Mouse (Mus musculus) embryonic facial prominence, embryonic 11.5 days (tissue): ENCODE results near the gene 4930455H04Rik. TPM values are rescaled to one million over a fixed set of nuclear protein-coding genes. Genes with fewer than 3 reads are reported as not detected.

ENCODE experiments used
- ATAC-seq: fragments of 200-750 bp; cut with Nextera tagmentation; replicated peaks from 2 replicates; pipeline ENCODE4 v1.8.0; 2017; ENCODE audit warnings: low read depth; ENCODE audit not compliant: insufficient number of reproducible peaks, low FRiP score, low TSS enrichment
- DNase-seq: peaks from one replicate; pipeline ENCODE4 v3.0.0-alpha.2; 2015; ENCODE audit warnings: low spot score
- H3K27ac ChIP-seq: fragments of 300-500 bp; sonication (generic); replicated peaks from 2 replicates; pipeline ENCODE4 v1.5.1; 2014; ENCODE audit warnings: mild to moderate bottlenecking, low read depth, low read length, control low read depth
- H3K27me3 ChIP-seq: fragments of 300-500 bp; sonication (generic); 2 replicates; pipeline ENCODE4 v1.6.1; 2014; ENCODE audit warnings: mild to moderate bottlenecking, low read length, moderate library complexity, mixed read lengths; ENCODE audit not compliant: control insufficient read depth, insufficient read depth
- H3K36me3 ChIP-seq: fragments of 300-500 bp; sonication (generic); replicated peaks from 2 replicates; pipeline ENCODE4 v1.6.1; 2014; ENCODE audit warnings: low read depth, mild to moderate bottlenecking, low read length, moderate library complexity, mixed read lengths; ENCODE audit not compliant: control insufficient read depth, insufficient read depth
- H3K4me1 ChIP-seq: fragments of 300-500 bp; sonication (generic); 2 replicates; pipeline ENCODE4 v1.6.1; 2014; ENCODE audit warnings: low read length, mixed read lengths; ENCODE audit not compliant: control insufficient read depth, insufficient read depth
- H3K4me2 ChIP-seq: fragments of 300-500 bp; sonication (generic); 2 replicates; pipeline ENCODE4 v1.6.1; 2014; ENCODE audit warnings: low read depth, mild to moderate bottlenecking, control low read depth, low read length, moderate library complexity
- H3K4me3 ChIP-seq: fragments of 300-500 bp; sonication (generic); 2 replicates; pipeline ENCODE4 v1.5.1; 2014; ENCODE audit warnings: low read depth, low read length, control low read depth
- H3K9ac ChIP-seq: fragments of 300-500 bp; sonication (generic); replicated peaks from 2 replicates; pipeline ENCODE4 v1.6.1; 2014; ENCODE audit warnings: mild to moderate bottlenecking, control low read depth, low read length
- H3K9me3 ChIP-seq: fragments of 300-500 bp; sonication (generic); replicated peaks from 2 replicates; pipeline ENCODE4 v1.6.1; 2016; ENCODE audit warnings: mild to moderate bottlenecking, low read length, inconsistent platforms, mixed read lengths; ENCODE audit not compliant: control insufficient read depth
- WGBS: fragments of 180-500 bp; shearing (Covaris S2); extraction: QIAGEN DNeasy Blood & Tissue Kit; methylation state at CpG from one replicate; pipeline ENCODE4 v1.1.7; 2014; 5-methylcytosine and 5-hydroxymethylcytosine counted together
- polyA plus RNA-seq: library from polyadenylated mRNA; unstranded; fragments of >200 nt; fragmentation: Nextera tagmentation; extraction: Ambion mirVana; gene quantifications from 2 replicates; pipeline ENCODE4 v1.2.1, GENCODE M21; 2014

Gene 4930455H04Rik
- polyA plus RNA-seq, 1 experiment from 2014 or later: not detected

GRCm38 (mm10) chr3:116960414-116960813 lies 7.7 kb upstream of the 4930455H04Rik start:
- 73% methylated on average over 2 of the region's 2 CpGs for WGBS
- DNase-seq: no peak
- no peak for ATAC-seq

DNA sequence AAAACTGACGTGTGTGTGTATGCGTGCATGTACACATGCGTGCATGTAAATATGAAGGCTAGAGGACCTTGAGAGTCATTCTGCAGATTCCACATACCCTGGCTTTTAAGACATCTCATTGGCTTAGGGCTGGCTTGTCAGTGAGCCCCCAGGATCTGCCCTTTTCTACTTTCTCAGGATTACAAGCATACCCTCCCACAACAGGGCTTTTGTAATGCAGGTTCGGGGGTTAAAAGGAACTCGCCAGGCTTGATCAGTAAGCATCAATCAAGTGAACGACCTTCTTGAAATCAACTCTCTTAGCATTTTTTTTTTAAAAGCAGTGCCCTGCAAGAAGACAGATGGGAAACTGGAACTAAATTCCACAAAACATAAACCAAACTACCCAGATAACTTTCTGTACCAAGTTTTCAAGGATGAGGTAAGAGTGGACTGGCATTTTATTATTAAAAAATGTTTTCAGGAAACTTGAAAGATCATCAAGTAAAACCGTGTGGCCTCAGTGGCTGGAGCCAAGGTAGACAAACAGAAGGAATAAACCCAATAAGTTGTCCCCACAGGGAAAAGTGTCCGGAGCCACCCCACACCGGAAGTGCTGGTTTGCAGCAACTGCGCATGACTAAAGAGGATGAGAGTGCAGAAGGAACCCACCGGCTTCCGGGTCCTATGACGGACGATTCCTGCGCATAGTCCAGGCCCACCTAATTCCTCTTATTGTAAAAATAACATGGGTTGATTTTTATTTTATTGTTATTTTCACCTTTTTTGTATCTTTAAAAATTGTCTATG lies 6.5 kb upstream of the 4930455H04Rik start:
- H3K27ac ChIP-seq: no peak overlapping the region
- H3K4me3 ChIP-seq: no peak overlapping the region
- no peaks in the 10 kb centered on the region for H3K4me1 ChIP-seq
- ATAC-seq (no peak), DNase-seq (no peak)
- no peaks in the 10 kb centered on the region for H3K36me3 ChIP-seq
- H3K27me3 ChIP-seq: no peaks in the 10 kb centered on the region
- no peak overlapping the region for H3K9ac ChIP-seq
- WGBS: 71% methylated on average over 15 of the region's 15 CpGs
- no peak overlapping the region for H3K4me2 ChIP-seq
- no peaks in the 10 kb centered on the region for H3K9me3 ChIP-seq

More at GRCm38 (mm10) chr3:116960414-116960813, 7.7 kb upstream of the 4930455H04Rik start:
- no peaks in the 10 kb centered on the region for H3K9me3 ChIP-seq
- no peaks in the 10 kb centered on the region for H3K4me1 ChIP-seq
- H3K27ac ChIP-seq: no peak overlapping the region
- no peak overlapping the region for H3K9ac ChIP-seq
- no peak overlapping the region for H3K4me3 ChIP-seq
- H3K36me3 ChIP-seq: no peaks in the 10 kb centered on the region
- no peak overlapping the region for H3K4me2 ChIP-seq
- H3K27me3 ChIP-seq: no peaks in the 10 kb centered on the region

DNA sequence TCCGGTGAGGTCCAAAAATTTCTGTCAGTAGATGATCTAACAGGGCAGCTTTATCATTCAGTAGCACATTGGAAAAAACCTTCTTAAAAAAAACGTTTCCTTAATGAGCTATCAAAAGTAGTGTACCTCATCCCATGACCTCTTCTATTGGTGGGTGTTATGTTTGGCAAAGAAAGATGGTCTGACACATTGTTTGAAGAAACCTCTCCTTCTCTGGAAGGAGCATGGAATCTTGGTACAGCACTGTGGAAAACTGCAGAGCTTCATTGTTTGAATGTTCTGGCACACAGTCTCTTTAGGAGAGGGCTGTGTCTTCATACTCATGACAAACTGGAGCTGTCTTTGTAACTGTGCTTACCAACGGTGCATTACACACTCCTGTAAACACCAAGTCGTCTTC lies 4.9 kb upstream of the 4930455H04Rik start:
- DNase-seq (no peak), ATAC-seq (no peak)
- Histone ChIP-seq H3K27me3 (no peaks in the 10 kb centered on the region), H3K4me1 (no peaks in the 10 kb centered on the region), H3K4me3 (no peak overlapping the region), H3K4me2 (no peak overlapping the region), H3K36me3 (no peaks in the 10 kb centered on the region), H3K27ac (no peak overlapping the region), H3K9me3 (no peaks in the 10 kb centered on the region), H3K9ac (no peak overlapping the region)
- 71% methylated on average over 4 of the region's 4 CpGs for whole genome bisulfite sequencing

GRCm38 (mm10) chr3:116964426-116964825 lies 3.6 kb upstream of the 4930455H04Rik start:
- Histone ChIP-seq H3K9ac (no peak overlapping the region), H3K27me3 (no peaks in the 10 kb centered on the region), H3K36me3 (no peaks in the 10 kb centered on the region), H3K9me3 (no peaks in the 10 kb centered on the region), H3K4me2 (no peak overlapping the region), H3K4me3 (no peak overlapping the region), H3K4me1 (no peaks in the 10 kb centered on the region), H3K27ac (no peak overlapping the region)
- no peak for ATAC-seq
- DNase-seq: no peak
- 93% methylated on average over 9 of the region's 9 CpGs for WGBS

DNA sequence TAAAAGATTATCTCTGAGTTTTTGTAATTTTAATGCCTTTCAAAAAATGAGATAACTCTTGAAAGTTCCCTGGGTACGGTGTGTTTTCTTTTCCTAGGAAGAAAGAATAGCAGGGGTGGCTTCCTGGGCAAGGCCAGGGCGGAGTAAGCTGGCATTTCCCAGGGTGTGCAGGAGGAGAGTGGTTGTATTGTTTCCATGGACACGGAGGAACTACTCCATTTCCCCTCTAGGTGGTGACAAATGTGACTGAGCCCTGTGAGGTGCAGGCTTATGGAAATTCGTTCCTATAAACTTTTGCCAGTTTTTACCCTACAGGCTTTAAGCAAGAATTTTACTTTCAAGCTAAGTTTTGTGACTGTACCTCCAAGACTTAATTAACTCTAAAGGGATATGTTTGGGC lies 1.8 kb upstream of the 4930455H04Rik start:
- Histone ChIP-seq H3K36me3 (no peaks in the 10 kb centered on the region), H3K9ac (no peak overlapping the region), H3K4me2 (no peak overlapping the region), H3K27ac (no peak overlapping the region), H3K27me3 (no peaks in the 10 kb centered on the region), H3K4me1 (no peaks in the 10 kb centered on the region), H3K9me3 (no peaks in the 10 kb centered on the region), H3K4me3 (no peak overlapping the region)
- whole genome bisulfite sequencing: 24% methylated on average over 4 of the region's 4 CpGs
- ATAC-seq (0 out of 2 replicates have a peak, but pooled peaks have one; percentile 51), DNase-seq (peak; percentile 67)

- Histone ChIP-seq H3K27ac (no peak overlapping the region), H3K4me1 (no peaks in the 10 kb centered on the region), H3K27me3 (no peaks in the 10 kb centered on the region), H3K36me3 (no peaks in the 10 kb centered on the region), H3K9ac (no peak overlapping the region), H3K4me2 (no peak overlapping the region), H3K4me3 (no peak overlapping the region), H3K9me3 (no peaks in the 10 kb centered on the region)
- ATAC-seq (no peak), DNase-seq (no peak)
- 53% methylated on average over 6 of the region's 6 CpGs for WGBS
Measured at GRCm38 (mm10) chr3:116966800-116967199, 1.3 kb upstream of the 4930455H04Rik start.

GRCm38 (mm10) chr3:116967436-116967835 lies 631 bp upstream of the 4930455H04Rik start:
- DNase-seq (no peak), ATAC-seq (no peak)
- Histone ChIP-seq H3K4me3 (no peak overlapping the region), H3K27ac (no peak overlapping the region), H3K9ac (no peak overlapping the region), H3K27me3 (no peaks in the 10 kb centered on the region), H3K4me2 (no peak overlapping the region), H3K4me1 (no peaks in the 10 kb centered on the region), H3K9me3 (no peaks in the 10 kb centered on the region), H3K36me3 (no peaks in the 10 kb centered on the region)
- WGBS: 81% methylated on average over 6 of the region's 6 CpGs

GRCm38 (mm10) chr3:116968540-116968997 lies 502 bp downstream of the 4930455H04Rik start, which contains the start of gene Palmd:
Palmd (minus strand) TSS chr3:116968987.
- DNase-seq: peak; percentile 66
- peak within 1 kb of the TSS; percentile 52 for H3K4me2 ChIP-seq
- no peaks in the 10 kb centered on the region for H3K4me1 ChIP-seq
- no peaks in the 10 kb centered on the region for H3K36me3 ChIP-seq
- H3K27ac ChIP-seq: no peak within 1 kb of the TSS
- ATAC-seq: peak; percentile 88
- peak within 1 kb of the TSS; percentile 22 for H3K4me3 ChIP-seq
- H3K9me3 ChIP-seq: no peaks in the 10 kb centered on the region
- WGBS: 4% methylated on average over 17 of the region's 17 CpGs
- peak within 1 kb of the TSS; percentile 29 for H3K9ac ChIP-seq
- no peaks in the 10 kb centered on the region for H3K27me3 ChIP-seq
